Comparison of ENCODE assay signal across 8 mouse cellular contexts in the genomic region with DNA sequence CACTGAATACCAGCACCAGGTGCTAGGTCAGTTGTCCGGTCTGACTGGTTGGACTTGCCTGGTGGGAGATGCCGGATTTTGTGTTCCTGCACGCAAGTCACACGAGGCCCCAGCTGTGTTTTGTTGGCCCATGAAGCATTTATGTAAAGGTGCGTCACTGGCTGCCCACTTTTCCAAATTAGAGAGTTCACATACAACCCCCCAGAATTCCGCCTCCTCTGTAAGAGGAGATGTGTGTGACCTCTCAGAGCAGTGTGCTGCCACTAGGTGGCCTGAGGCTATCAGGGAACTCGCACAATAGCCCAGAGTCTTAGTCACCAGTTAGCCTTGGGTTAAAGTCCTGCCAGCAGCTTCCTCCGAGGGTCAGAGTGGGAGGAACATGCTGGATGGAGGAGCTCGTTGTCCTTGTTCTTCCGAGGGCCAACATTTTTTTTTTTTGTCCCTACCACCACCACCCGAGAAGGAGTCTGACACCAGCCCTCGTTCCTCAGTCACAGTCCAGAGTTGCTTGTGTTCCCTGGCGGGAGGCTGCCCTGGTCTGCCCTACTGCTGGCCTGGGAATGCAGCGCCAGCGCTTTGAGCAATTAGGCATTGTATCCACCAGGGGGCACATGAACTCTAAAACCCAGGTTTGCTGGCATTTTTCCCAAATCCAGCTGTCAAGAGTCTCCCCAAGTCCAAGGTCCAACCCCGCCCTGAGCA. TPM values are rescaled to one million over a fixed set of nuclear protein-coding genes. Genes with fewer than 3 reads are reported as not detected.
DNase-seq lines count a peak whose midpoint lies in the region; ATAC-seq and TF ChIP-seq lines count a peak whose summit lies in the region.

No protein-coding gene starts in this region.

- TF ChIP-seq POLR2A in bone marrow, adult 2 months (IDR thresholded peaks at IDR 0.05; ENCODE audit: borderline replicate concordance, control insufficient read depth, low read depth, low read length): no peak

- DNase-seq in MN1 (ENCODE audit: low spot score): peak; percentile 93
- DNase-seq in fibroblast of lung, adult 2 months (ENCODE audit: low read depth): peak; percentile 77
- DNase-seq in kidney, postnatal 14 days: peak; percentile 92
- peak; percentile 92 for DNase-seq in retina, embryonic 14.5 days (ENCODE audit: low spot score)
- DNase-seq in T-cell, adult 2 months (ENCODE audit: low spot score): no peak

- WGBS in bone marrow, adult 2 months: 36% methylated on average over 16 of the region's 16 CpGs
- 19% methylated on average over 16 of the region's 16 CpGs for WGBS in heart, embryonic 16.5 days
- WGBS in lung, embryonic 15.5 days: 14% methylated on average over 16 of the region's 16 CpGs

- H3K27me3 ChIP-seq in heart, embryonic 16.5 days (ENCODE audit: control insufficient read depth, insufficient read depth, low read length): peaks cover 5% of the 10 kb centered on the region
- H3K27me3 ChIP-seq in lung, embryonic 15.5 days: 0 out of 2 replicates have a peak, but pooled peaks cover 2% of the 10 kb centered on the region

- H3K4me1 ChIP-seq in bone marrow, adult 2 months (ENCODE audit: control insufficient read depth, insufficient read depth, low read length): peaks cover 8% of the 10 kb centered on the region
- peaks cover 4% of the 10 kb centered on the region for H3K4me1 ChIP-seq in heart, embryonic 16.5 days (ENCODE audit: control insufficient read depth, insufficient read depth, low read length)
- peaks cover 30% of the 10 kb centered on the region for H3K4me1 ChIP-seq in lung, embryonic 15.5 days

- ATAC-seq in heart, embryonic 16.5 days (replicated peaks; ENCODE audit: extremely low read depth, insufficient read depth, low FRiP score): peak; percentile 74
- ATAC-seq in lung, embryonic 15.5 days (ENCODE audit: borderline replicate concordance, extremely low read depth, low FRiP score, low TSS enrichment): peak; percentile 60; the same call in 1 of the 2 replicates

- H3K27ac ChIP-seq in bone marrow, adult 2 months (ENCODE audit: control insufficient read depth, insufficient read depth, low read depth, low read length, poor library complexity): no peak overlapping the region
- H3K27ac ChIP-seq in heart, embryonic 16.5 days (ENCODE audit: low read length): no peak overlapping the region
- H3K27ac ChIP-seq in lung, embryonic 15.5 days: peak overlapping the region; percentile 62

- peak overlapping the region; percentile 12; the same call in 1 of the 2 replicates for H3K4me2 ChIP-seq in heart, embryonic 16.5 days (ENCODE audit: low read depth, low read length)
- H3K4me2 ChIP-seq in lung, embryonic 15.5 days: peak overlapping the region; percentile 35

- peak; percentile 57 for TF ChIP-seq CTCF in bone marrow, adult 2 months (IDR thresholded peaks at IDR 0.05; ENCODE audit: control insufficient read depth, insufficient read depth, low read length)

- no peak overlapping the region for H3K9ac ChIP-seq in heart, embryonic 16.5 days (ENCODE audit: low read length)
- H3K9ac ChIP-seq in lung, embryonic 15.5 days: no peak overlapping the region

- H3K9me3 ChIP-seq in heart, embryonic 16.5 days (replicated peaks; ENCODE audit: control insufficient read depth, low read length): no peaks in the 10 kb centered on the region
- H3K9me3 ChIP-seq in lung, embryonic 15.5 days: no peaks in the 10 kb centered on the region

- H3K36me3 ChIP-seq in heart, embryonic 16.5 days (ENCODE audit: control insufficient read depth, insufficient read depth): no peaks in the 10 kb centered on the region
- H3K36me3 ChIP-seq in lung, embryonic 15.5 days: no peaks in the 10 kb centered on the region

- H3K4me3 ChIP-seq in bone marrow, adult 2 months (replicated peaks; ENCODE audit: control insufficient read depth, low read depth, low read length): no peak overlapping the region
- no peak overlapping the region for H3K4me3 ChIP-seq in heart, embryonic 16.5 days (ENCODE audit: low read length)
- H3K4me3 ChIP-seq in lung, embryonic 15.5 days: no peak overlapping the region

RNA-seq across cellular contexts. Expression of a gene that starts 6.1 kb away (rescaled TPM):
- 0.49 TPM in 1 of 2 replicates, not detected in the other for polyA plus RNA-seq in bone marrow, adult 2 months (2011; ENCODE audit: insufficient read depth, insufficient read length, low replicate concordance, missing spikeins)
- 0.12 and 0.21 TPM in 2 replicates for polyA plus RNA-seq in heart, embryonic 16.5 days (2015; fragmentation: Nextera tagmentation; extraction: Ambion mirVana)
- 1.4 and 1.6 TPM in 2 replicates for polyA plus RNA-seq in lung, embryonic 15.5 days (2015; fragmentation: Nextera tagmentation; extraction: Ambion mirVana)

RNA-seq across cellular contexts. Expression of a gene that starts 6.5 kb away (rescaled TPM):
- polyA plus RNA-seq in bone marrow, adult 2 months (2011; ENCODE audit: insufficient read depth, insufficient read length, low replicate concordance, missing spikeins): 5.5 and 6.5 TPM in 2 replicates
- 0.74 and 0.85 TPM in 2 replicates for polyA plus RNA-seq in heart, embryonic 16.5 days (2015; fragmentation: Nextera tagmentation; extraction: Ambion mirVana)
- polyA plus RNA-seq in lung, embryonic 15.5 days (2015; fragmentation: Nextera tagmentation; extraction: Ambion mirVana): 1.0 and 1.7 TPM in 2 replicates

RNA-seq across cellular contexts. Expression of a gene that starts 45.7 kb away (rescaled TPM):
- 4.7 and 5.9 TPM in 2 replicates for polyA plus RNA-seq in bone marrow, adult 2 months (2011; ENCODE audit: insufficient read depth, insufficient read length, low replicate concordance, missing spikeins)
- polyA plus RNA-seq in heart, embryonic 16.5 days (2015; fragmentation: Nextera tagmentation; extraction: Ambion mirVana): 21.4 and 25.5 TPM in 2 replicates
- 14.8 and 15.8 TPM in 2 replicates for polyA plus RNA-seq in lung, embryonic 15.5 days (2015; fragmentation: Nextera tagmentation; extraction: Ambion mirVana)
